In genomic region chr4:133601721-133602218, GRCm38 (mm10) we compare ENCODE assay signal across 7 mouse cellular contexts. TPM values are rescaled to one million over a fixed set of nuclear protein-coding genes. Genes with fewer than 3 reads are reported as not detected.
DNase-seq lines count a peak whose midpoint lies in the region; ATAC-seq and TF ChIP-seq lines count a peak whose summit lies in the region.

Gene Sfn, minus strand, starts transcription at chr4:133602168.

- peaks cover 23% of the 10 kb centered on the region for H3K4me1 ChIP-seq in ES-Bruce4 (ENCODE audit: control insufficient read depth, insufficient read depth, low read length)
- peaks cover 33% of the 10 kb centered on the region for H3K4me1 ChIP-seq in liver, embryonic 13.5 days (replicated peaks)

- peak; percentile 35 for DNase-seq in adrenal gland, adult 2 months
- DNase-seq in liver, embryonic 13.5 days = peak; percentile 31
- peak; percentile 78 to 87 for DNase-seq in urinary bladder, postnatal 36 days (ENCODE audit: low spot score in 2 of 2)

- H3K4me2 ChIP-seq in liver, embryonic 13.5 days = peak within 1 kb of the TSS; percentile 63

- 0 out of 2 replicates have a peak, but pooled peaks have one; percentile 13 for ATAC-seq in erythroid progenitor cell, adult 5-6 weeks (replicated peaks; ENCODE audit: low FRiP score, poor library complexity, severe bottlenecking)
- peak; percentile 22 for ATAC-seq in inflammation-experienced regulatory T-cells, adult 6 months
- no peak for ATAC-seq in liver, embryonic 13.5 days (ENCODE audit: low read depth)
- peak; percentile 39 for ATAC-seq in neutrophil, adult 5-6 weeks (ENCODE audit: extremely low read depth, insufficient number of reproducible peaks, low FRiP score, poor library complexity, severe bottlenecking)

- peak; percentile 41; the same call in 1 of the 2 replicates for TF ChIP-seq EP300 in ES-Bruce4 (IDR thresholded peaks at IDR 0.05; ENCODE audit: insufficient read depth, low read depth, low read length)

- 2% methylated on average over 16 of the region's 16 CpGs for WGBS in liver, embryonic 13.5 days (ENCODE audit: insufficient replicate concordance)

- H3K4me3 ChIP-seq in ES-Bruce4 (ENCODE audit: low read depth, low read length) = peak within 1 kb of the TSS; percentile 86
- peak within 1 kb of the TSS; percentile 41 for H3K4me3 ChIP-seq in liver, embryonic 13.5 days (replicated peaks)

- H3K27me3 ChIP-seq in ES-Bruce4 (ENCODE audit: control insufficient read depth, insufficient read depth, low read length, poor library complexity, severe bottlenecking) = no peaks in the 10 kb centered on the region
- peaks cover 55% of the 10 kb centered on the region for H3K27me3 ChIP-seq in liver, embryonic 13.5 days

- H3K9ac ChIP-seq in ES-Bruce4 (ENCODE audit: low read depth, poor library complexity, severe bottlenecking) = peak within 1 kb of the TSS; percentile 45
- H3K9ac ChIP-seq in liver, embryonic 13.5 days = peak within 1 kb of the TSS; percentile 45; the same call in 1 of the 2 replicates

- peak; percentile 98 for TF ChIP-seq POLR2A in ES-Bruce4 (IDR thresholded peaks at IDR 0.05; ENCODE audit: insufficient read depth, low read length)

- H3K27ac ChIP-seq in ES-Bruce4 (ENCODE audit: insufficient read depth, low read length) = peak within 1 kb of the TSS; percentile 84
- H3K27ac ChIP-seq in liver, embryonic 13.5 days = no peak within 1 kb of the TSS

- no peaks in the 10 kb centered on the region for H3K9me3 ChIP-seq in ES-Bruce4 (replicated peaks; ENCODE audit: control insufficient read depth, insufficient read depth, low read length, poor library complexity, severe bottlenecking)
- H3K9me3 ChIP-seq in liver, embryonic 13.5 days (replicated peaks) = no peaks in the 10 kb centered on the region

- peak; percentile 88 for TF ChIP-seq CTCF in ES-Bruce4 (IDR thresholded peaks at IDR 0.05; ENCODE audit: low read depth, low read length)

- no peaks in the 10 kb centered on the region for H3K36me3 ChIP-seq in ES-Bruce4 (ENCODE audit: control insufficient read depth, insufficient read depth, low read length, poor library complexity, severe bottlenecking)
- 0 out of 2 replicates have a peak, but pooled peaks cover 2% of the 10 kb centered on the region for H3K36me3 ChIP-seq in liver, embryonic 13.5 days

RNA-seq across cellular contexts. Expression of gene Sfn, which starts in this region (rescaled TPM):
- 250 and 292 TPM in 2 replicates for polyA plus RNA-seq in ES-Bruce4 (2011; ENCODE audit: insufficient read depth, insufficient read length, low read depth, missing spikeins)
- 1 to 10 TPM; 1.4 to 1.8 TPM for total RNA-seq in adrenal gland, adult 2 months (2021)
- 2.1 and 3.0 TPM in 2 replicates for polyA plus RNA-seq in adrenal gland, adult 2 months (2012; rRNA removed)
- total RNA-seq in erythroid progenitor cell, adult 5-6 weeks (2015; ENCODE audit: low replicate concordance) = 2.9 TPM in 1 of 2 replicates, not detected in the other
- total RNA-seq in erythroid progenitor cell, adult 5-6 weeks (2017; ENCODE audit: low replicate concordance) = 0.64 TPM in 1 of 2 replicates, not detected in the other
- 10 to 100 TPM; 10.9 to 18.2 (median 12.9) TPM for polyA plus RNA-seq in inflammation-experienced regulatory T-cells, adult 6 months (2017; shearing (Covaris generic))
- 0.77 and 0.92 TPM in 2 replicates for polyA plus RNA-seq in liver, embryonic 13.5 days (2015; fragmentation: Nextera tagmentation; extraction: Ambion mirVana)
- total RNA-seq in neutrophil, adult 5-6 weeks (2017) = 48.1 and 58.3 TPM in 2 replicates

Comparison
In these comparisons a context has a peak if more than half of its experiments do, and no peak if none do; other contexts are left out.
1. RNA of gene Sfn (total RNA-seq): 48.1 to 58.3 TPM in neutrophil, adult 5-6 weeks; 1.4 to 1.8 TPM in adrenal gland, adult 2 months and 0.64 to 2.9 TPM in erythroid progenitor cell, adult 5-6 weeks; every median in the first group is over 10 times any median in the second.
2. RNA of gene Sfn (polyA plus RNA-seq): 250 to 292 TPM in ES-Bruce4; 10.9 to 18.2 TPM in inflammation-experienced regulatory T-cells, adult 6 months, 2.1 to 3.0 TPM in adrenal gland, adult 2 months and 0.77 to 0.92 TPM in liver, embryonic 13.5 days; every median in the first group is over 10 times any median in the second.
3. Peak in DNase-seq, H3K4me3 ChIP-seq, H3K9ac ChIP-seq and H3K4me2 ChIP-seq in liver, embryonic 13.5 days; RNA of the gene not detected or under 1 TPM.
4. DNase-seq: peak in every context shown above with its lines; median percentile 82 in urinary bladder, postnatal 36 days; 35 in adrenal gland, adult 2 months; 31 in liver, embryonic 13.5 days.